Mouse (Mus musculus) R1 (cell line): ENCODE results near the gene Lhcgr.

Experiments
- DNase-seq: peaks from one replicate; pipeline ENCODE4 v3.0.0-alpha.2; 2018; ENCODE audit warnings: low read depth, low spot score

Gene Lhcgr

GRCm38 (mm10) chr17:88706231-88706649 lies 85.5 kb downstream of the Lhcgr start:
- peak; percentile 61 for DNase-seq

- no peak for DNase-seq
These were observed 88.7 kb downstream of the Lhcgr start for GRCm38 (mm10) chr17:88703112-88703511.

GRCm38 (mm10) chr17:88702345-88702744 lies 89.4 kb downstream of the Lhcgr start:
- DNase-seq, result no peak

- no peak for DNase-seq
These were observed 90.9 kb downstream of the Lhcgr start for GRCm38 (mm10) chr17:88700901-88701300.

GRCm38 (mm10) chr17:88696656-88697333 lies 95.0 kb downstream of the Lhcgr start:
- DNase-seq, result no peak

GRCm38 (mm10) chr17:88688226-88688625 lies 103.6 kb downstream of the Lhcgr start:
- DNase-seq, result no peak

- no peak for DNase-seq
These were observed 116.2 kb downstream of the Lhcgr start for GRCm38 (mm10) chr17:88675310-88676309.

- DNase-seq, result no peak
These were observed 121.0 kb downstream of the Lhcgr start for GRCm38 (mm10) chr17:88670800-88671199.

- no peak for DNase-seq
These were observed 121.9 kb downstream of the Lhcgr start for GRCm38 (mm10) chr17:88669921-88670320.

GRCm38 (mm10) chr17:88668452-88668851 lies 123.3 kb downstream of the Lhcgr start, which contains the start of gene Gtf2a1l:
Gene Gtf2a1l (plus strand): TSS chr17:88668660.
- peak; percentile 84 for DNase-seq
